Mouse (Mus musculus): ENCODE measurements at regions not wholly inside any gene's neighbourhood (a gene's known extent, or its start where the extent isn't known, plus 50 kb on each side); places are given as distances from the start of the nearest gene placed in this dataset.

DNA sequence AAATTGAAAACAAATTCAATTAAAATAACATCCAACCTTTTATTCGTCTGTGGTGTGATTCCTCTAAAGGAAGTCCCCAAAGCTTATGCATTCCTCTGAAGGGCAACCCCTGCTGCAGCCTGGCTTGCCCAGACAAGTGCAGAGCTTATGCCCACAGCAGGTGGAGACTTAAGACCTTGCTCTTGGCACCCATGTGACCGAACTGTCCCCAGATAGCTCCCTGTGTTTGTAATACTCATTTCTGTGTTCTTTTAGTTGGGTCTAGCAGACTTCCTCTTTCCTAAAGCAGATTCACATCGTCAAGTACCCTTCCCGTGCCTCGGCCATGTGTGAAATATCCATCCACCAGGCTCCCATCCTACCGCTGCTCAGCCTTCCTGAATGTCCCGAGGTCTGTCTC, 723.1 kb upstream of the 4930452B06Rik start:
- DNase-seq, result no peak
- intact Hi-C loops (cut with DNase I), result no loop called here
